Mouse (Mus musculus) cortical plate, adult 2 months (tissue): ENCODE data around the gene Vipr1.

ENCODE experiments used
- CTCF ChIP-seq: fragments of 200-500 bp; IDR thresholded peaks from 2 replicates; pipeline ENCODE4 v1.5.1; 2011; ENCODE audit warnings: mild to moderate bottlenecking, control low read depth, low read length; ENCODE audit not compliant: insufficient read depth; ENCODE audit errors: extremely low read depth
- POLR2A ChIP-seq: fragments of 200-500 bp; IDR thresholded peaks from 2 replicates; pipeline ENCODE4 v1.6.1; 2011; ENCODE audit warnings: mild to moderate bottlenecking, low read length, control low read depth; ENCODE audit not compliant: insufficient read depth; ENCODE audit errors: extremely low read depth

DNA sequence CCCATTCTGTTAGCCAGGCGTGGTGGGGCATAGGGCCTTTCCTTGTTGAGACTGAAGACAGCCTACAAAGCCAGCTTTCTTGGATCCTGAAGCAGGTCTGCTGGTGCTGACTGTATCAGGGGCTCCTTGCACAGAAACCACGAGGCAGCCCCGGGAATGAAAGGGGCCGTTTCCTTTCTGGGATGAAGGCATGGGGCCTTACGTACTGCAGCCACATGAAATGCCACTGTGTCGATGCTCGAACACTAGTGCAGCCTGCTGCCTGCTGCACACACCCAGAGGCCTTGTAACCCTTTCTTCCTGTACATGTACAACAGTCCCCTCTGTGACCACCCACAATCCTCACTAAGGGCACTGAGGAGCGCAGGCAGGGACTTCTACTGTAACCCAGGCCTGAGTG, 38.7 kb downstream of the Vipr1 start:
- TF ChIP-seq CTCF (no peak), POLR2A (no peak)
